Mouse (Mus musculus): ENCODE data around the gene 9130019O22Rik.
"Not testable (repeated sequence)": the region's sequence is repeated elsewhere in the genome, so short reads cannot be mapped to it uniquely, and the experiment has no call there.

DNA sequence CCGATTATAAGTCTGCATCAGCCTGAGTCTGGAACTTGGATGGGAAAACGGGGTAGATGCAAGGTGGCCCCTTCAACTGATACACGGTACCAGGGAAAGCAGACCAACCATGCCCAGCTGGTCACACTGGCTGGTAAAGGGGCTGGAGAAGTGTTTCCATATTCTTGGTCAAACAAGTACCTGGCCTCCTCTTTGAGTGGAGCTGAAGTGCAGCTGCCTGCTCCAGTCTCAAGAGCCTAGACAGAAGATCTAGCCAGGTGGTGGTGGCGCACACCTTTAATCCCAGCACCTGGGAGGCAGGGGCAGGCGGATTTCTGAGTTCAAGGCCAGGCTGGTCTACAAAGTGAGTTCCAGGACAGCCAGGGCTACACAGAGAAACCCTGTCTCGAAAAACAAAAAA, 45.1 kb downstream of the 9130019O22Rik start:
- TF ChIP-seq POLR2A (IDR thresholded peaks at IDR 0.05; ENCODE audit: control insufficient read depth, low read depth, low read length); CTCF (IDR thresholded peaks at IDR 0.05; ENCODE audit: control insufficient read depth, insufficient read depth, insufficient replicate concordance, low read depth, low read length): not testable (repeated sequence)

Measured in testis, adult 2 months (tissue).